Mouse (Mus musculus): ENCODE results near the gene Matn3.

The Matn3 gene

GRCm38 (mm10) chr12:8936210-8936609 is 11.5 kb upstream of the Matn3 start:
- peak; percentile 63 for DNase-seq (ENCODE audit: low spot score)

- DNase-seq (ENCODE audit: low spot score), result no peak
Observed at GRCm38 (mm10) chr12:8939490-8939889, 8.2 kb upstream of the Matn3 start.

DNA sequence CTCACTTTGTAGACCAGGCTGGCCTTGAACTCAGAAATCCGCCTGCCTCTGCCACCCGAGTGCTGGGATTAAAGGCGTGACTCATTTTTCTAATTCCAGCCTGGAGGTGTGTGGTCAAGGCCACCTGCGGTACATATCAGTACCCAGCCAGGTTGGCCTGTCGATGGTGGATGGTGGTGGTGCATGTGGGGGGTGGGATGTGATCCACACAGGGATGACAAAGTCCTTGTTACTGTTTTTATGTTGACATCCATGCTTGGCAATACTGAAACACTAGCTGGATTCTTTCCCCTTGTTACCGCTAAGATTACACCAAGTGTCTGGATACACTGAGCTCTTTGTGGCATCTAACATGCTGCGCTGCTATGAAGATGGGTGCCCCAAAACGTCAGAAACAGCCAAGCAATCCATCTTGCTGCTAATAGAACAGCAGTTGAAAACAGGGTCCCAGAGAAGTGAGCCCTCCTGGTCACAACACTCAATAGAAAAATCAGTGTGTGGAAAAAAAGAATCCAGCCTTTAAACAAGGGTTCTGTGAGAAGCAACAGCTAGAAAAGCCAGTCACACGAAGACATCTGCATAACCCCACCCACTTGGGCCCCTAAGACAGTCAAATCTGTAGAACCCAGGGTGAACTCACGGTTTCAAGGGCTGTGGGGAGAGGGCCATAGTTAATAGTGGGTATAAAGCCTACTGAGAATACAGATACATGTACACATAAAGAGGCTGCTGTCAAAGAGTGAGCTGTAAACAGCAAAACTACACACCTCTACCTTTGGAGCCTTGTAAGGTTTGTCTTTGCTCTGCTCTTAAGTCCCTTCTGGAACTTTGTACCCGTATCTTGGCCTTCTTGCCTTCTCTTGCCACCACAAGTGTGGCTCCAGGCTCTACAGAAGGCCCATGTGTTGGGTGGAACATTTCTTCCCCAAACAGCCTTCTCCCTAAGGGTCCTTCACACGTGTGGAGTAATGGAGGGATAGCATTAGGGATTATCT is 7.4 kb upstream of the Matn3 start:
- no peak for DNase-seq (ENCODE audit: low spot score)

DNA sequence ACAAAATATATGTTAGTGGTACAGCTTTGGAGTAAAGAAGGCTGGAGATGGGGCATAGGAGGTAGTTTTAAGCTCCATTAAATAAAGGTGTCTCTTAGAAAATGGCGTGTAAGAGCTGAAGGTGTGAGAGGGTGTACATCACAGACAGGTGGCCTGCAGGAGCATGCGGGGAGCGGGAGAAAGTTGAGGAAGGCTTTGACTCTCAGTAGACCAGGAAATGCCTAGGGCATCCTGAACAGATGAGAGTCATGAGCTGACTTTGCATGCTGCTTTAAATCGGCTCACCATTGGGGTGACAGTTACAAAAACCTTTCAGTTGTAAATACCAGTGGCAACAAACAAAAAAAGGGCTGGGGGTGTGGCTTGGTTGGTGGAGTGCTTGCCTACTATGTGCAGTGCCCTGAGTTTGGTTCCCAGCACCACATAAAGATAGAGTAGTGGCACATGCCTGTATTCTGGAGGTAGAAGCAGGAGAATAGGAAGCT is 6.6 kb upstream of the Matn3 start:
- no peak for DNase-seq (ENCODE audit: low spot score)

GRCm38 (mm10) chr12:8941699-8942392 is 5.9 kb upstream of the Matn3 start:
- DNase-seq (ENCODE audit: low spot score), result no peak

- no peak for DNase-seq (ENCODE audit: low spot score)
Observed at GRCm38 (mm10) chr12:8947163-8947562, 566 bp upstream of the Matn3 start.

GRCm38 (mm10) chr12:8953136-8953535 is 5.4 kb downstream of the Matn3 start:
- no peak for DNase-seq (ENCODE audit: low spot score)

DNA sequence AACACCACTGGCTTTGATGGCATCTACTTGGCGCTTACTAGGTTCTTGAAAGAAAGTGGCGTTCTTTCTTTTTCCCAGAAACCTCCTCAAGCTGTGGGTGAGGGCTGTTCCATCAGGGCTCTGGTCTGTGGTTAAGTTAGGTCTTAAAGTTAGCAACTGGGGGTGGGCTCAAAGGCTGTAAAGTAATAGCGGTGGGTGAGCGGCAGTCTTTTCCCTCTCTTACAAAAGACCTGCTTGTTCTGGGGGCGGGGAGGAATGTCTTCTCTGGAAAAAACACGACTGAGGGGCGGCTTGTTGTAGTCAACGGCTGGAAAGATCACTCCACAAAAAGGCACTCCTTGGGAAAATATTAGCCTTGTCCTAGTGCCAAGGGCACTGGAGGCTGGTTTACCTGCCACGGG is 6.4 kb downstream of the Matn3 start:
- DNase-seq (ENCODE audit: low spot score), result no peak

- DNase-seq (ENCODE audit: low spot score), result no peak
Observed at GRCm38 (mm10) chr12:8961607-8962316, 14.0 kb downstream of the Matn3 start.

- no peak for DNase-seq (ENCODE audit: low spot score)
Observed at GRCm38 (mm10) chr12:8969828-8970227, 22.1 kb downstream of the Matn3 start.

GRCm38 (mm10) chr12:8973820-8974465 is 26.2 kb downstream of the Matn3 start, which contains the start of gene Wdr35:
TSS of gene Wdr35 (plus strand) at chr12:8973892.
- DNase-seq (ENCODE audit: low spot score), result peak; percentile 95

- DNase-seq (ENCODE audit: low spot score), result no peak
Observed at GRCm38 (mm10) chr12:8975076-8975475, 27.3 kb downstream of the Matn3 start.

DNA sequence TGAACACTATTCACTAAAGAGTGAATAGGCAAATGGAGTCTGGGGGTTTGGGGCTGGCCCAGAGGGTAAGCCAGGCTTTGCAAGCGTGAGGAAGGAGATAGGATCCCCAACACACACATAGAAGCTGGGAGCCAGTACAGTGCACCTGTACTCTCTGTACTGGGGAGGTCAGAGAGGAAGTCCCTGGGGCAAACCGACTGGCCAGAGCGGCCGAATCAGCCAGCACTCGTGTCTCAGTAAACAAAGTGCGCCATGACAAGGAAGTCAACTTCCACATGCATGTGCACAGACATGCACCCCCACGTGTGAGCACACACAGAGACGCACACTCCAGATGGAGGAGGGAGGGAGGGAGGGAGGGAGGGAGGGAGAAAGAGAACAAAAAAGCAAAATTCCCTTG is 45.5 kb downstream of the Matn3 start:
- no peak for DNase-seq (ENCODE audit: low spot score)

DNA sequence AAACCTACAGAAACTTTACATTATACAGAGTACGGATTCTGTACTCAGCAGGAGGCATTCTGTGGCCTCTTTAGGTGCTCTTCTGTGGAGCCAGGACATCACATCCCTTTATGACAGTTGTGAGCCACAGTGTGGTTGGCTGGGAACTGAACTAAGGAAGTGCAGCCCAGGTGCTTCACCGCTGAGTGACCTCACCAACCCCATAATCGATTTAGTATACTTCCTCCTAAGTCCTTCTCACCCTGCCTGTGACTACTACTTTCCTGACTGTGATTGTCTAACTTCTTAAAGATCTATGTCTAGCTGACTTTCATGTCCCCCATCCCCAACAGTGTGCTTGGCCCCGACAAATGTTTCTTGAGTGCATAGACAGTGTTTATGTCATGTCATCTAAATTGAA is 50.6 kb downstream of the Matn3 start:
- DNase-seq (ENCODE audit: low spot score), result no peak

DNA sequence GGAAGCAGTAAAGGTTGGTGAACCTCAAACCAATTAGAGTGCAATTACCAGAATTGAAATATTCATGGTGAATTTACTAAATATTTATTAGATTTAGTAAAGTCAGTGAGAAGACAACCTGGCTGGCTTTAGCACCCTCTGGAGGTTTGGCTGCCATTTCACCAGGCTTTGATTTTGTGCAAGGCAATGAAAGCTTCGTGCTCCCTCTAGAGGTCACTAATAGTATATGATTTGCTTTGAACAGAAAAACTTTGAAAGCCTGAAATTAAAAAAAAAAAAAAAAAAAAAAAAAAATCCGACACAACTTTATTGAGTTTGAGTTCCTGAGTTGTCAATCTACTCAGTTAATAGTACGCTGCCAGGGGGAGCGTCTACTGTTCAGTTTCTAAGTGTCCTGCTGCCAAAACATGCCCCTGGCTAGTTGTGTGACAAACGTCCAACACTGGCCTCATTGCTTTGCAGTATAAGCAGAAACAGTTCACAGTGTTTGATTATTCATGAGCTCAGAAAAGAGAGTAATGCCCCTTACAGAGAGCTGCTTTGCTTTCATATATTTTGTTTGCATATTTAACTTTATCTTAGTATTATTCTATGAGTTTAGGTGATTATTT is 54.4 kb downstream of the Matn3 start:
- peak; percentile 57 for DNase-seq (ENCODE audit: low spot score)

DNA sequence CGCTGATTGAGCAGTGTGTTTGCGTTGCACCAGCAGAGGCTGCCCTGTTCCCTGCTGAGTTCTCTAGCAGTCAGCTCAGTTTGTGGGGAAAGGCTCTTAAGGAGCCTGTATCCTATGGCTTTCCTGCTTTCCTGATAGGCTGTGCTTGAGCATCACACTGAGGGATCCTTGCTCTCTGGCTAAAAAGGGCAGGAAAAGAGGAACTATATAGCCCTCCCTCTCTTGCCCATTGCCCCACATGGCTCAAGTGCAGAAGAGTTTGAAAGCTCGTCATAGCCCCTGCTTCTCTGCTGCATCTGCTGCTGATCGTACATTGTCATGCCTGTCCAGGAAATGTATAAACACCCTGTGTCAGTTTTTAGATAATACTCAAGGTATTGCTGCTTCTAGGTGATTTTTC is 59.4 kb downstream of the Matn3 start:
- DNase-seq (ENCODE audit: low spot score), result no peak

- DNase-seq (ENCODE audit: low spot score), result no peak
Observed at GRCm38 (mm10) chr12:9007811-9008210, 60.1 kb downstream of the Matn3 start.

DNA sequence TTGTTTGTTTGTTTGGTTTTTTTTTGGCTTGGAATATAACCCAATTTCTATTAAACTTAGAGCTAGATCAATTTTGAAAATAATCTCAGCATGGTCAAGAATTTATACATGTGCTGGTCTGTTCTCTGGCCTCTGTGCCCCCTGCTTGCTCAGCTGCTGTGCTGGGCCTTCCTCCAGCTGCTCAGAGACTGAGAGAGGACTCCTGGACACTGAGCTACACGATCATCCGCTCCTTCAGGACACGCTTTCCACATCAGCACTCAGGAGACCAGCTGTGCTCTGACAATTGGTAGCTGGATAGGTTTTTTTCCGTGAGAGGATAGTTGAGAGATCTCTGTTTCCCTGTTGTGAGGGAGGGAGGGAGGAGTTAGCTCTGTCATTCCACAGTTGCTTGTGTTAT is 62.6 kb downstream of the Matn3 start:
- DNase-seq (ENCODE audit: low spot score), result no peak

GRCm38 (mm10) chr12:9016376-9016775 is 68.6 kb downstream of the Matn3 start:
- DNase-seq (ENCODE audit: low spot score), result no peak

GRCm38 (mm10) chr12:9020431-9020830 is 72.7 kb downstream of the Matn3 start:
- DNase-seq (ENCODE audit: low spot score), result no peak

DNA sequence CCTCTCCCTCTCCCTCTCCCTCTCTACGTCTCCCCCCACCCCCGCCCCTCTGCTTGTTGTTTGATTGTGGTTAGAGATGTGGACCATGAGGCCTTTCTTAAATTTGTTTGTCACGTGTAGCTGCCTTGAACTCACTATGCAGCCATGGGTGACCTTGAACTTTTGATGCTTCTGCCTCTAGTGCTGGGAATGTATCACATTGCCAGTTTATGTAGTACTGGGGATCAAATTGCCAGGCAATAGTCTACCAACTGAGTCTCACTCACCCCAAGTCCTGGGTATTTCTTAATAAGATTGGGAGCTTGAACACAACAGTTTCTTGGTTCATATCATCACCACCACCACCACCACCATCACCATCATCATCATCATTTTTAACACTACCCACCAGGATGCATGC is 73.3 kb downstream of the Matn3 start:
- no peak for DNase-seq (ENCODE audit: low spot score)

All from testis, postnatal 10 days (tissue).